Mouse (Mus musculus) adrenal gland, postnatal 10 days (tissue): ENCODE data around the gene Kank3. TPM values are rescaled to one million over a fixed set of nuclear protein-coding genes. Genes with fewer than 3 reads are reported as not detected.
A peak's percentile ranks its signal among the peaks of the same experiment; 100 is the strongest.

Experiments
- DNase-seq: peaks from one replicate; pipeline ENCODE4 v3.0.0; 2021; ENCODE audit warnings: mixed read lengths
- total RNA-seq, 2 experiments: library from RNA; stranded (reverse); gene quantifications; 2 replicates each; pipeline ENCODE4 v1.2.3; 2021

Kank3 gene
- total RNA-seq, 2 experiments from 2014 or later = 85.3 to 108 TPM

DNA sequence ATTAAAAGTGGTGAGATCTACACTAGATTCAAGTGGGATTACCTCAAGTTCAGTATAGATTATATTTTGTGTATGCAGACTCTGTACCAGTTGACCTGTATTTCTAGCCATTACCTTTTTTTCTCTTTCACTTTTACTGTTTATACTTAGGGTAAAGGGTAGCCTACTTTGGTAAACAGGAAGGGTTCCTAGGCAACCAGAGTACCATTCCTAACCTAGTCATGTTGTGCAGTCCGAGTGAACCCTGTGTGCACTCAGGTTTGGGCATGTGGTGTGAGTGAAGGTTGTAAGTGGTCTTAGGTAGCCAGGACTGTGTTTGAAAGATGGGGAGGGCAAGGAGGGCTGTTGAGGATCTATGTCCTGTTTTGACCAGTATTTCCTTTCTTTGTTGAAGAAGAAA, 41.0 kb downstream of the Kank3 start:
- DNase-seq = no peak

DNA sequence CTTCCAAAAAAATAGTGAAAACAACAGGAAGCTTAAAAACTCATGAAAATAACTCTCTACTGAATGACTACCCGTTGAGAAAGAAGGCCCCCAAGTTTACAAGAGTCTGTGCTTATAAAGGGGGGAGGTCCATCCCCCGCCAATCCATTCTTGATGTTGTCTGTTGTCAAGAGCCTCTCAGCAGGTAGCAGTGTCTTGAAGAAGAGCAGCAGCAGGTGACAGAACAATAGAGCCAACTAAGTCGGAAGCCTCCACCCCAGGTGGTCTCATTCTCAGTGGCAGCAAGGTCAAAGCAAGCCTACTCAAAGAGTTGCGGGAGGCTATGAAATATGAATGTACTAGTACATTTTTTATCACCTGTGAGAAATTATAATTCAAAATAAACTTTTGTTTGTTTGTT, 47.5 kb downstream of the Kank3 start:
- DNase-seq = no peak

DNA sequence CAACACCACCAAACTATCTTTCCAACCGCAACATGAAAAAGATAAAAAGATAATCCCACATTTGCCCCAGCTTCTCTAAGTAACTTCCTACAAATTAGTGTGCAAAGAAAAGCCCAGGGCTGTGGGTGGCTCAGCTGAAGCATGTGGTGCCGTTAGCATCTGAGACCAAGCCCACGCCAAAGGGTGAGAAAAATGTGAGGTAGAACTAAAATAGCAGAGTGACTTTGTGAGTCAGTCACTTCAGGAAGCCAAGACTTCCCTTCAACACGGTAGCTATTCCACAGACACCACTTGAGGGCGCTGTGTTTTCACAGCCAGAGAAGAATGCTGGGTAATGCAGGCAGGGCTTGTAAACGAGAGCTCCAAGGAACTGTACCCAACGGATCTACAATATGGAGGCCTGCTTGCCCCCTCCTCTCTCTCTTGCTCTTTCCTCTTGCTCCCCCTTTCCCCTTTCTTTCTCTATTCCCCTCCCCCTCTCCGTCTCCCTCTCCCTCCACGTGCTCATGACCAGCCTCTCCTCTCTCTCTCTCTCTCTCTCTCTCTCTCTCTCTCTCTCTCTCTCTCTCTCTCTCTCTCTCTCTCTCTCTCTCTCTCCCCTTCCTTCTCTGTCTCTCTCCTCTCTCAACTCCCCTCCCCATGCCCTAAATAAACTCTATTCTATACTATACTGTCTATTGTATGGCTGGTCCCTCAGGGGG, 55.2 kb downstream of the Kank3 start:
- peak; percentile 67 for DNase-seq

Other genes starting within 250 kb of the Kank3 start
- gene Zfp414, start 181.4 kb upstream of the Kank3 start, total RNA-seq = 10 to 100 TPM; 25.6 to 42.6 TPM
- gene Pram1, start 172.5 kb upstream of the Kank3 start, total RNA-seq = 1 to 10 TPM; 1.2 to 1.4 TPM
- gene Hnrnpm, start 123.7 kb upstream of the Kank3 start, total RNA-seq = 100 to 1,000 TPM; 148 to 172 TPM
- gene March2, start 91.8 kb upstream of the Kank3 start, total RNA-seq = 100 to 1,000 TPM; 115 to 126 TPM
- gene Rab11b, start 50.0 kb upstream of the Kank3 start, total RNA-seq = 100 to 1,000 TPM; 213 to 245 TPM
- gene Angptl4, start 28.7 kb upstream of the Kank3 start, total RNA-seq = 100 to 1,000 TPM; 156 to 168 TPM
- 1,000 to 10,000 TPM; 1,671 to 1,675 TPM for gene Rps28, start 14.0 kb downstream of the Kank3 start, total RNA-seq
- gene Ndufa7, start 14.1 kb downstream of the Kank3 start, total RNA-seq = 100 to 1,000 TPM; 564 to 570 TPM
- 10 to 100 TPM; 29.6 to 39.4 TPM for gene Cd320, start 32.6 kb downstream of the Kank3 start, total RNA-seq
- gene Gm7029, start 63.3 kb downstream of the Kank3 start, total RNA-seq = not detected
- 10 to 100 TPM; 13.4 to 15.8 TPM for gene Kifc1, start 80.1 kb downstream of the Kank3 start, total RNA-seq
- not detected for gene Platr17, start 94.6 kb downstream of the Kank3 start, total RNA-seq
- gene Daxx, start 98.9 kb downstream of the Kank3 start, total RNA-seq = 10 to 100 TPM; 25.4 to 26.3 TPM
- 100 to 1,000 TPM; 131 to 150 TPM for gene Tapbp, start 105.4 kb downstream of the Kank3 start, total RNA-seq
- gene Zbtb22, start 105.4 kb downstream of the Kank3 start, total RNA-seq = 10 to 100 TPM; 29.2 to 34.3 TPM
- 10 to 100 TPM; 57.1 to 76.3 TPM for gene Rgl2, start 119.0 kb downstream of the Kank3 start, total RNA-seq
- gene Pfdn6, start 129.8 kb downstream of the Kank3 start, total RNA-seq = 10 to 100 TPM; 81.2 to 94.9 TPM
- gene Wdr46, start 130.1 kb downstream of the Kank3 start, total RNA-seq = 10 to 100 TPM; 28.4 to 29.7 TPM
- 1 to 10 TPM; 4.8 to 5.8 TPM for gene B3galt4, start 141.0 kb downstream of the Kank3 start, total RNA-seq
- 10 to 100 TPM; 38.8 to 51.4 TPM for gene Vps52, start 145.3 kb downstream of the Kank3 start, total RNA-seq
- 100 to 1,000 TPM; 943 to 952 TPM for gene Rps18, start 145.5 kb downstream of the Kank3 start, total RNA-seq
- gene H2-K1, start 189.8 kb downstream of the Kank3 start, total RNA-seq = 100 to 1,000 TPM; 204 to 217 TPM
- gene Ring1, start 214.2 kb downstream of the Kank3 start, total RNA-seq = 10 to 100 TPM; 29.8 to 36.5 TPM
- gene H2-Ke6, start 217.5 kb downstream of the Kank3 start, total RNA-seq = 100 to 1,000 TPM; 184 to 194 TPM
- gene Slc39a7, start 221.2 kb downstream of the Kank3 start, total RNA-seq = 100 to 1,000 TPM; 115 to 140 TPM
- gene Rxrb, start 221.3 kb downstream of the Kank3 start, total RNA-seq = 10 to 100 TPM; 62.3 to 76.1 TPM
- gene Col11a2, start 228.9 kb downstream of the Kank3 start, total RNA-seq = 10 to 100 TPM in 1 of 2 experiments, 1 to 10 TPM in 1; 4.2 to 15.0 TPM